Mouse (Mus musculus) megakaryocyte, embryonic 14.5 days (primary cell): ENCODE measurements at regions not wholly inside any gene's neighbourhood (a gene's known extent, or its start where the extent isn't known, plus 50 kb on each side); places are given as distances from the start of the nearest gene placed in this dataset.

Source experiments
- FLI1 ChIP-seq: IDR thresholded peaks from 2 replicates; pipeline ENCODE4 v1.6.1; 2012; ENCODE audit warnings: low read length, inconsistent platforms, mixed read lengths
- GATA1 ChIP-seq: IDR thresholded peaks from 3 replicates; pipeline ENCODE4 v1.6.1; 2012; ENCODE audit warnings: mixed read lengths, low read length, inconsistent platforms, borderline replicate concordance

DNA sequence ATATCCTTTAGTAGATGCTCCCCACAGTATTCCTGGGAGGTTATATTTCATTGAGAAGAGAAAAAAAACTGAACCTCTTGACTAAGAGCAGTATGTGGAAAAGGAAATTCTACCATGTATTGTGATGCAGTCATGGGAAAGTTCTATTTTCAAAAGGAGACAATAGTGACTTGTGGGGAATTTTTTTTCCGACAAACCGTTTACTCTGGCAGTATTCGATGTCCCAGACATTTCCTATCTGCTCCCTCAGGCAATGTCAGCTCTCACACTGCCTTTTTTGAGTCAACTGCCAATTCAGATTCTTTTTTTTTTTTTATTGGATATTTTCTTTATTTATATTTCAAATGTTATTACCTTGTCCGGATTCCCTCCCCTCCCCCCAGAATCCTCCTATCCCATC lies 295.5 kb downstream of the Gm4340 start:
- no peak for TF ChIP-seq FLI1
- TF ChIP-seq GATA1, result no peak
